Mouse (Mus musculus) ovary, postnatal 14 days (tissue): ENCODE data around the gene Mdm4.

Experiments
- DNase-seq: peaks from one replicate; pipeline ENCODE4 v3.0.0; 2022; ENCODE audit warnings: low spot score

The Mdm4 gene

DNA sequence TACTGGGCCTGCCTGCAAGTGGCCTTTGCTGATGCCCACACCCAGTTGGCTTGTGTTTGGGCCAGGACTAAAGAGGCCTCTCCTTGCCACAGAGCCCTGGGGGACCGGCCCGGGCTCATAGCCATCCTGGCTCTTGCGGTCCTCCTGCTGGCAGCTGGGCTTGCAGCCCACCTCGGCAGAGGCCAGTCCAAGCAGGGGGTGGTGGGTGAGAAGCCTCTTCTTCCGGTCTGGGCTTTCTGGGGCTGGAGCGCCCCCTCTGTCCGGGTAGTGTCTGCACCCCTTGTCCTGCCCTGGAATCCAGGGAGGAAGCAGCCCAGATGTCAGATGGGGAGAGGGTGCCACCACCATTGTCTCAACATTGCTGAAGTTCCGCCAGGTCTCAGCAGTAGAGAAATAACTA lies 91.4 kb downstream of the Mdm4 start:
- DNase-seq: no peak

DNA sequence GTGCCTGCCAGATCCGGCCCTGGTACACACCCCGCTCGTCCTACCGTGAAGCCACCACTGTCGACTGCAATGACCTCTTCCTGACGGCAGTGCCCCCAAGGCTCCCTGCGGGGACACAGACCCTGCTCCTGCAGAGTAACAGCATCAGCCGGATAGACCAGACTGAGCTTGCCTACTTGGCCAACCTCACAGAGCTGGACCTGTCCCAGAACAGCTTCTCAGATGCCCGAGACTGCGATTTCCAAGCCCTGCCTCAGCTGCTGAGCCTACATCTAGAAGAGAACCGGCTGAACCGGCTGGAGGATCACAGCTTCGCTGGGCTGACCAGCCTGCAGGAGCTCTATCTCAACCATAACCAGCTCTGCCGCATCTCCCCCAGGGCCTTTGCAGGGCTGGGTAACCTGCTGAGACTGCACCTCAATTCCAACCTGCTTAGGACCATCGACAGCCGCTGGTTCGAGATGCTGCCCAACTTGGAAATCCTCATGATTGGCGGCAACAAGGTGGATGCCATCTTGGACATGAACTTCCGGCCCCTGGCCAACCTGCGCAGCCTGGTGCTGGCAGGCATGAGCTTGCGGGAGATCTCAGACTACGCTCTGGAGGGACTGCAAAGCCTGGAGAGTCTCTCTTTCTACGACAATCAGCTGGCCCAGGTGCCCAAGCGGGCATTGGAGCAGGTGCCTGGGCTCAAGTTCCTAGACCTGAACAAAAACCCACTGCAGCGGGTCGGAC lies 92.9 kb downstream of the Mdm4 start:
- no peak for DNase-seq

DNA sequence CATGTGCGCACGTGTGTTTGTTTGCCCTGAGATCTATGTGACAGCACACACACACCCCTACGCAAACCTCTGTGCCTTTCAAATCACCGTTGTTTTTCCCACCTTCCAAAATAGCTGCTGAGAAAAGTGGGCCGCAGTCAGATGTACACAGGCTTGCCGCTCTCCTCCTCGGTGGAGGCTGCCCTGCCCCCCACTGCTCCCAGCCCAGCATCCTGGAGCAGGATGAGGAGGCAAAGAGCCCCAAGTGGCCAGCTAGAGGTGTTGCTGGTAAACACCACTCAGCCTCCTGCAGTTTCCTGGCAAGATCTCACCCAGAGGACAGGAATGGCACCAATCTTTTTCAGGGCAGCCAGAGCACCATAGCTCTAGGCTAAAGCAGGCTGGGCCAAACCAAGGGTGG lies 95.5 kb downstream of the Mdm4 start:
- peak; percentile 16 for DNase-seq

DNA sequence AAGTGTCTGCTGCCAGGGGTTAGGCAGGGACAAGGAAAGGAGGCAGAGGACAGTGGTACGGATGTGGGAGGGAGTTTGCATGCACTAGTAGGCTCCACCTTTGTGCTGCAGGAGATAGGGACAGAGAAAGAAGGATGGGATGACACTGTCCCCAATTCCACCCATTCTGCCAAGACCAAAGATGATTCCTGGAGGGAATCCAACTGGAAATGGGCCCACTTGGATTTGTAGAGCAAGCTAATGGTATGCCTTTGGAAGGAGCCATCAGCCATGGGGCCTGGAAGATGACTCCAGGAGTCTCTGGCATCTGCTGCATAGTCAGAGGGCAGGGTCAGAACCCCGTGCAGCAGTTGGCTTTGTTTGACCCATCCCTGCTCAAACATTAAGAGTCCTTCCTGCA lies 97.9 kb downstream of the Mdm4 start:
- no peak for DNase-seq

DNA sequence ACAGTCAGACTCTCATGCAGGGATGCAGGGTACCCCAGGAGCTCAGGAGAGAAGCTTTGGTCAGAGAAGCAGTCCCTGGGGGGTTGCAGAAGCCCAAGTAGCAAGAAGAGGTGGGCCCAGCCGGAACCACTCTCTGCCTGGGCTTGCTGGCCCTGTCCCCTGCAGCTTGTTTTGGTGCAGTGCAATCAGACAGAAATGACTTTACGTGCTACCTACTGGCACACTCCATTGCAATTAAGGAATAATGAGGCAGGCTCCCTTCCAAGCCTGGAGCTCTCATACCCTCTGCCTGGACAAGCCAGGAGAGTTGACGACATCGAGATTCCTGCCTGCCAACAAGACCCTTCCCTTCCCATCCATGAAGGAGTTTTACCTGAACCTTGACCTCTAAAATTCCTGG lies 100.1 kb downstream of the Mdm4 start:
- no peak for DNase-seq

DNA sequence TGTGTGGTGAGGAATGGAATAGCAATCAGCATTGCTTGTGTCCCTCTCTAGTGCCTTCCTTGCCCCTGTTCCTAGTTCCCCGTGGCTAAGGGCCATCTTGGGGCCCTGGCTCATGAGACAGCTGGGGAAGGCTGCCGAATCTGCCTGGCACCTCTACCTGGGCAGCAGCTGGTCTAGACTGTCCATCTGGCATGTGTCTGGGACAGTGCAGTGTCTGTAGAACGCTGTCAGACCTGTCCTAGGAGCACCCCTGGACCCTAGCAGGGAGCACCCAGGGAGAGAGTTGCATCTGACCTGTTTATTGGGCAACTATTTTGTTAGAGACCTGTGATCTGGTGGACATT lies 101.5 kb downstream of the Mdm4 start:
- DNase-seq: no peak

DNA sequence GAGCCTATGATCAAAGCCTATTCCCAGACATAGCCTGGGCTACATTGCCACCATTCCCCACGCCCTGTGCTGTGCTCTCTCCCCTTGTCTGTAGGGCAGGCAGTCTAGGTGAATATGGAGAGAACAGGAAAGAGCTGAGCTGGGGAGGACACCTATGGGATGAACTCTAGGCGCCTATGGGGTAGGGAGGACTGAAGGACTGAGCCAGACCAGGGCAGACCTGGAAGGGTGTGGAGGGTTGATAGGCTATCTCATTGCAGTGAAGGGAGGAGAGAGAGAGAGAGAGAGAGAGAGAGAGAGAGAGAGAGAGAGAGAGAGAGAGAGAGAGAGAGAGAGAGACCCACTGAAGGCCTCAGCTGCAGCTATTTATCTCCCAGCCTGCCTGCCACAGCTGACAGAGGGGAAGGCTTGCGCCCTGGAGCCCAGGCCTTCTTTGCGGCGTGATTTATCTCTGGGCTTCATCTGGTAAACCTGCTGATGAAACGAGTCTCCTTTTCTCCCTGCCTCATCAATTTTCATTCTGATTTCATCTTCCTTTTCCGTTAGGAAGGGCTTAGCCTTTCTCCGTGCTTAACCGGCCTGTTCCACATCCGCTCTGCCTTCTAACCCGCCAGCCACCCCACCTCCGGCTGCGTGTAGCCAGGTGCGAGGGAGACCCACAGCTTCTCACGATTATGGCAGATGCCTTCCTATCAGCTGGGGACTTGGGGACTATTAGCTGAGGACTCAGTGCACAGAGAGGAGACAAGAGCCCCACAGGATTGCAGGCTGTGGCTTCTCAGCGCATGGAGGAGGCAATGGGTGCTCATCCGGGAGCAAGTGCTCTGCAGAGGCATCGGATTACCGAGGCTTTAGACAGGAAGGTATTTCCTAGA lies 102.1 kb downstream of the Mdm4 start:
- DNase-seq: no peak

DNA sequence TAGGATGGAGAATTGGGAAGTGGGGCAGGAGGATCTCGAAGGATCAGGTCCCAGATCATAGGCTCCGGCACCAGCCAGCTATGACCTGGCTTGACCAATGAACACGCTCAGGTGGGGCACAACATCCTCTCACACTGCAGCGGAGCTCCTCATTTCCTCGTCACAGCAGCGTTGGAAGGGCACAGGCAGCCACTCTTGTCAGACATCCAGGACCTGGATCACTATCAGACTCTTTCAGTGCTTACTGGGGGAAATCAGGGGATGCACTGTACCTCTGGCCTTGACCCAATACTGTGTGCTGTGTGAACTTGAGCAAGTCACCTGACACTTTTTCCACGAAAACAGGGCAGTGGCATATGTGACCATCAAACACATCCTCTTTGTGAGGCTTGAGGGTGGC lies 105.1 kb downstream of the Mdm4 start:
- no peak for DNase-seq

DNA sequence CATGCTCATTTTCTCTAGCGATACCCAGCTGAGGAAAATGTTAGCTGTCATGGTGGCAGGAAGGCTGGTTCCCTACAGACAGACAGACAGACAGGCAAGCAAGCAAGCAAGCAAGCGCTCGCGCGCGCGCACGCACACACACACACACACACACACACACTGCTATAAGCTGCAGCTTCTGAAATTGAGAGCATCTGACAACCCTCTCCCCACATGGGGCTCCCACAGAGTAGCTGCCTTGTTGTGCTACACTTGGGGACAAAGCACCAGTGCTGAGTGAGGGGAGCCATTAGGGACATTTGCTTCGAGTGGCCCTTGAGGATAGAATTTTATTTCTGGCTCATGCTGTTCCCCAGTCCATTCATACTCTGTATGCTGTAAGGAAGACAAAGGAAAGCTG lies 108.1 kb downstream of the Mdm4 start:
- DNase-seq: no peak

DNA sequence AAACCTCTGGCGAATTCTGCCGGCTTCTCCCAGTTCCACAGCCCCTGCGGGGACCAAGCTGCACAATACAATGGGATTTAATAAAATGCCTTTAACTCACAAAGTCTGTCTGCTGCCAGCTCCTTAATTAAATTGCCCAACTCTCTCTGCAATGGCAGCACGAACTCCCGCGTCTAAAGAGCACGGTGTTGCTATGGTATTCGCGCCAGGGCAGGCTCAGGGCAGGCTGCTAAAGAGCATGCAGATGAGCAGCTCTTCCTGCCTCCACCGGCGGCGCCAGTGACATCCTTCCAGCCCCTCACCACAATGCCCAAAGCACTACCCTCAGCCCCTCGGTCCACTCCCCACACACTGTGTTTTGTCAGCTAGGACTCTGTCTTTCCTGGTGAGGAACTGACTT lies 109.3 kb downstream of the Mdm4 start:
- DNase-seq: no peak

DNA sequence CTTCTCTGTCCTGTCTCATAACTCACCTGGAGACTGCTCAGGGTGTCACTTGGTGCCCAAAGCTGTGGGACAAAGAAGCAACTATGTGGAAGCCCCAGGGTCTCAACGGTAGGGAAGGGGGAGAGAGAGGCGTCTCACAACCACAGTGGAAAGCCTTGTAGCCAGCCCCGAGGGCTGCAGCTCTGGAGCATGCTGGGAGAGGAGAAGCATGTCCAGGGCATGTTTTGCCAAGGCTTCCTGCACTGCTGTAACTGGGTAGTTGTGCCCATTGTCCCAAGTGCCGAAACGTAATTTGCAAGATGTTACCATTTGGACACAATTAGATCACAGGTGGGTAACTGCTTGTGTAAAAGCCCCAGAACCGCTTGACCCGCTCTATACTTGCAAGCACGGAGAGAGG lies 111.1 kb downstream of the Mdm4 start:
- no peak for DNase-seq

DNA sequence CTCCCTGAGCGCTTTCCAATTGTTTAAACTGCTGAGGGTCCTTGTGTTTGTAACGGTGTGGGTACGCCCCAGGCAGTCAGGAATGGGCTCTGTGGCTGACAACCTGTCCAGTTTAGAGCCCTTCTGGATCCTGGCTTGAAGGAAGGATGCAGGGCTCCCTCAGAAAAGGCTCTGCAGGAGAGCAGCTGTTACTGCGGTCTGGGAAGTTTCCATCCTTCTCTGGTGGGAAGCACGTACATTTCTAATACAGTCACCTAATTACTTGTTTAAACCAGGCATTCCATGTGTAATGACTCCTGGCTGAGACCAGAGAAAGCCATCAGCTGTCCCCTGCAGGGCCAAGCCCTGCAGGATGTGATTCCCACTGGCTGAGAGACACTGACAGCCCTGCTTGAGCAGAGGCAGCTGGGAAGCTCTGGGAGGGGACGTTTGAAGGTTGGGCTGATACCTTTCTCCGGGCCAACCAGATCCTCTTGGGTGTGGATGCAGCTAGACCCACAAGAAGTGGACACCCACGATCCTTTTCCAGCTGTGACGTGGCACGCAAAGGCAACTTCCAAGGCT lies 112.2 kb downstream of the Mdm4 start:
- no peak for DNase-seq

DNA sequence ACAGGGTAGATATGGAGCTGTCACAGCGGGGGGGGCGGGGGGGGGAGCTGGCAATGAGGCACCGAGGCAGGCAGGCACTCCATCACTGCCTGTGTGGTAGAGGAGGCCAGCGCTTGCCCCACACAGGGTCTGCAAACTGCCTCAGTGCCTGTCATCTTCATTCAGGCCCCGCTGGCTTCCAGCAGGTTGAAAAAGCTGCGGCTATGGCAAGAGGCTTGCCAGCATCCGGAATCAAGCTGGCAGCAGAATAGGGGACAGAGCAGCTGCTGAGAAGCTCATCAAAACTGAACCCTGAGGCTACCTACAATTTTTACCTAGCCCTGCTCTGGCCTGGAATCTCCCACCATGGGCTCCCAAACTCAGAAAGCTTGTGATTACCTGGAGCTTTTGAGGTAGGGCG lies 112.8 kb downstream of the Mdm4 start:
- no peak for DNase-seq

DNA sequence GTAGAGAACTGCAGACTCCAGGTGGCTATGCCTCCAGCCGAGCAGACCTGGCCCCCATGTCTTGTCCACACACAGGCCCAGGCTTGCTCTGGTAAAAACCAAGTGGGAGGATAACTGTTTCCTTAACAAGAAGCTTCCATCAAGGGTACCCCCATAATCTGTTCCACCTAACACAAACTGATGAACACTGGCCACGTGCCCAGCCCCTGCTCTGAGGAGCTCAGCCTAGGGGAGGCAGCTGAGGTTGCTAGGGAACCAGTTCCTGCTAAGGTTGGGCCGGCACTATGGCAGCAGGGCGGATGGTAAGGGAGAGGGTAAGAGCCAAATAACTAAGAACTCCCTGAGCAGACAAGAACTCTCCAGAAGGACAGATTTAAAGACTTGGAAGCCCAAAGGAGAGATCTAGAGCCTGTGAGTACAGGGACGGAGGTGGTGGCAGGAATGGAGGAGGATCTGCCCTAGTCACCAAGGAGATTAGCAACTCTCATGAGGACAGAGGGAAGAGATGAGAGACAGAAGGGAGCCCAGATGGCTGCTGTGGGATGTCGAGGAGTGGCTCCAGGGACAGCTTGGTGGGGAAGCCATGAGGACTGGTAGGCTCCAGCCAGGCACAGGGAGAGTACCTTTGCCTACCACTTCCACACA lies 114.4 kb downstream of the Mdm4 start:
- no peak for DNase-seq

DNA sequence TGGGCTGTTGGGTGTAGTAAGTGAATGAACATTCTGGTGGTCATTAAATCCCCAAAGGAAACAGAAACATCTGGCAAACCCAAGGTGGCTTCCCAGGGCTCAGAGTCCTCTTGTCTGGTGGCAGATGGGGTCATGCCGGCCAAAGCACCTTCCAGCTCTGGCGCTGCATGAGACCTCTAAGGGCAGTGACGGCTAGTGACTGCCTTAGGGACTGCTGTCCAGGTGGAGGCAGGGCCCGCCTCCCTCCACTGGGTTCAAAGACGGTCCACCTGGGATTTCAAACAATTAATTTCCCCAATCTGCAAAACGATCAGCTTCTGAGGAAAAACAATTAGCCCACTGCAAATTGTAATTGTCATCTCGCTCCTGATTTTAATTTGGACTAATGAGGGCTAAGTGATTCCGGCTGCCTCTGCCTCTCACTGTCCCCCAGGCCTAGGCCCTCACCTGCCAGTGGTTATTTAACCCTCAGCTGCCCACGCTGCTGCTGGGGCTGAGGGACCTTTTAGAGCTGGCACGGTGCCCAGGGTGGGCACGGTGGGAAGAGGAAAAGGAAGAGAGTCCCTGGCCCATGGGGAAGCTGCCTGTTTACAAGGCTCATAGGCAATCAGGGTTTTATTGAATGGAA lies 119.8 kb downstream of the Mdm4 start:
- no peak for DNase-seq

DNA sequence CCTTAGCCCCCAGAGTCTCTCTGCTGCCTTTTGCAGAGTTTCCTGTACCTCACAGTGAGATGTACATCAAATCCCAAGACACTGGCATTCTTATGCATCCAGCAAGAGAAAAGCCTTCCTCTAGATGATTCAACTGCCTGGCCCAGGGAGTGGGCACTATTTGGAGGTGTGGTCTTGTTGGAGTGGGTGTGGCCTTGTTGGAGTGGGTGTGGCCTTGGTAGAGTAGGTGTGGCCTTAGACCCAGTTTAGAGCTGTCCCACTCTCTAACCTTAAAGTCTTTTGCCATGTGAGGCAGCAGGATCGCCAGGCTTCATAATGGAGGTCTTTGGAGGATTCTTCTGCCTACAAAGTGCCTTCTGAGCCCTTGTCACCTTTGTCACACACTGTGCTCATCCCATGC lies 120.4 kb downstream of the Mdm4 start:
- DNase-seq: no peak
